Mouse (Mus musculus): ENCODE data around the gene Gm7137.
"Not testable (repeated sequence)": the region's sequence is repeated elsewhere in the genome, so short reads cannot be mapped to it uniquely, and the experiment has no call there.

Gene Gm7137

GRCm38 (mm10) chr10:77787876-77788275 lies at the start of gene Gm7137:
Gene Gm7137, minus strand, starts transcription at chr10:77788200.
- not testable (repeated sequence) for DNase-seq (ENCODE audit: low spot score)

- DNase-seq (ENCODE audit: low spot score): no peak
These were observed 47.6 kb upstream of the Gm7137 start, which contains the start of gene Krtap10-10 for GRCm38 (mm10) chr10:77835647-77836046. Gene Krtap10-10, plus strand, starts transcription at chr10:77835947.

GRCm38 (mm10) chr10:77826951-77827350 lies 39.0 kb upstream of the Gm7137 start, which contains the start of gene Krtap10-4:
Gene Krtap10-4, minus strand, starts transcription at chr10:77827095.
- DNase-seq (ENCODE audit: low spot score): no peak

DNA sequence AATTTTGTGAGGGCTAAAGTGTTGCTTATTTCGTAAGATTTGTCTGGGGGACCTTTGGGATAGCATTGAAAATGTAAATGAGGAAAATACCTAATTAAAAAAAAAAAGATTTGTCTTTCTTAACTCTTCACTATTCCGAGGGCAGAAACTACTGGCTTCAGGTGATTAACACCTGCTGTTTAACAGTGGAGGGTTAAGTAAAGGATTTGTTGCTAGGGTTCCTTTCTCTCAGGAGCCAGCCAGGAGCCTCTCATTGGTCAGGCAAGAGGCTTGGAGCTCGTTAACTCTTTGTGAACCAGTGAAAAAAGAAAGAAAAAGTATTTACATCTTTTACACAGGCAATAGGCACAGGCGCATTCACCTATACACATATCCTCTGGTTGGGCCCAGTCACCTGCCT lies 31.2 kb upstream of the Gm7137 start:
- DNase-seq (ENCODE audit: low spot score): no peak

GRCm38 (mm10) chr10:77818523-77818922 lies 30.5 kb upstream of the Gm7137 start:
- DNase-seq (ENCODE audit: low spot score): no peak

DNA sequence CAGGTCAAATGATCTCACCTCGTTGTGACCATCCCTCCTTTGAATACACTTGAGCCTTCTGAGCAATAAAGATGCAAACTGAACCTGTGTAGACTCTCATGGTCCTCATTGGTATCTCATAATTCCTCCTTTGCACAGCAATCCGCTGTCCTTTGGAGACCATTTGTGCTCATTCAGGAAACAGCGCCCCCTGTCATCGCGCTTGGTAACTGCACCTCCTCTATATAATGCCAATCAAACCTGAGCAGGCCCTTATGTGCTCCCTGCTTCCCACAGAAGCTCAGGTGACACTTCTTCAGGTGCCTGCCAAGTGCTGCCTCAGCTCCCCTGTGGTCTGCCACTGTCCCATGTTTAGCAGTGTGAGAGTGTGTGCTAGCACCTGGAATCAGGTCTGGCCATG lies 27.5 kb upstream of the Gm7137 start:
- no peak for DNase-seq (ENCODE audit: low spot score)

DNA sequence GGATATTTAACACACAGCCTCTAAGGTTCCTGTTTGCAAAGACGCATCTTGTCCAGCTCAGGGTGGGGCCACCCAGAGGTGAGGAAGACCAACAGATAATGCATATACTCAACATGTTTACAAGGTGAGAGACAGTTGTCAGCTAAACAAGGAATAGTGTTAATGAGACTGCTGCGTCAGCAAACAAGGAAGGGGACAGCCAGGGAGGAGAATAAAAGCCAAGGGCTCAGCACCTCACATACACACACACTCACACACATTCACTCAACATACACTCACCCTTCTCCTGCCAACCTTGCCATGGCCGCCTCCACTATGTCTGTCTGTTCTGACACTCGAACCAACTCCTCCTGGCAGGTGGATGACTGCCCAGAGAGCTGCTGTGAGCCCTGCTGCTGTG lies 26.4 kb upstream of the Gm7137 start, which contains the start of gene Gm2696:
Gm2696 (plus strand) TSS at position 301 of the 400 bp plus-strand sequence.
- DNase-seq (ENCODE audit: low spot score): no peak

GRCm38 (mm10) chr10:77811743-77812142 lies 23.7 kb upstream of the Gm7137 start, which contains the start of gene Gm9507:
Gene Gm9507, minus strand, starts transcription at chr10:77811843.
- DNase-seq (ENCODE audit: low spot score): no peak

DNA sequence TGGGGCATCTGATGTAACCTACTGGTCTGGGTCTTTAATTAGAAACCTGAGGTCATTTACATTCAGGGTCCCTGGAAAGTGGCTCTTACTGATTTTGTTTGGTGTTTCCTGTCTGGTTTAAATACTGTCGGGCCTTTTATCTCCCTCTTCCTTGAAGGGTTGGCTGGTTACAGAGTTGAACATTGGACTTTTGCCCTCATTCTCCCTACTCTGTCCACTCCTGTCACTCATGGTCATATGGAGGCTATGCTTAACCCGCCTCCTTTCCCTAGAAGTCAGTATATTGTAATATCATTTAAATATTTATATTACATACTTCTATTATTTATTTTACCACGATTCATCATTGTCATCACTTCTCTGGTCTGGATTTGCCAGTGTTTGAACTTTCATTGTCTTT lies 16.1 kb upstream of the Gm7137 start:
- no peak for DNase-seq (ENCODE audit: low spot score)

- DNase-seq (ENCODE audit: low spot score): no peak
These were observed 11.0 kb upstream of the Gm7137 start, which contains the start of gene Gm19668 for GRCm38 (mm10) chr10:77798921-77799508. Gene Gm19668, minus strand, starts transcription at chr10:77799133.

DNA sequence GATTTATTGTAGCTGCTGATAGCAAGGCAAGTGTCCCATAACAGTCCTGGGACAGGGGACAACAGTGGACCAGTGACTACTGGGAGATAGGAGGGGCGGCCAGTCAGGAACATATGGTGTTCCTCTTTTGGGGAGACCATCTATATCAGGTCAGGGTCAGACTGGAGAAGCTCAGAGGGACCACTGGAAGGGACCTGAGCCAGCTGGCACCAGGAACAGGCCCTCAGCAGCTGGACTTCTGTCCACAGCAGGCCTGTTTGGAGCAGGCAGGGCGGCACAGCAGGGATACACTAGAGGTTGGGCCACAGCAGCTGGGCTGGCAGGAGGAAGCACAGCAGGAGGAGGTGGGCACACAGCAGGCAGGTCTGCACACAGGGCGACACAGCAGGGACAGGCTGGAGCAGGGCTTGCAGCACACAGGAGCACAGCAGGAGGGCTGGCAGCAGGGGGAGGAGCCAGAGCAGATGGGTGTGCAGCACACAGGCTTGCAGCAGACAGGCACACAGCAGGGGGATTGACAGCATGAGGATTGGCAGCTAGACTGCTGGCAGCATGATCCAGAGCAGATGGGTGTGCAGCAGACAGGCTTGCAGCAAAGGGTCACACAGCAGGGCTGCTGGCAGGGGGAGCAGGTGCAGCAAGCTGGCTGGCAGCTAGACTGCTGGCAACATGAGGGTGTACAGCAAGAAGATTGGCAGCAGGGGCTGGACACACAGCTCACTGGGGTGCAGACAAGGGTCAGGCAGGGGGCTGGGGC lies 10.3 kb upstream of the Gm7137 start:
- DNase-seq (ENCODE audit: low spot score): not testable (repeated sequence)

GRCm38 (mm10) chr10:77797677-77798076 lies 9.7 kb upstream of the Gm7137 start:
- DNase-seq (ENCODE audit: low spot score): no peak

GRCm38 (mm10) chr10:77794976-77795375 lies 7.0 kb upstream of the Gm7137 start, which contains the start of gene Gm9639:
Gene Gm9639, minus strand, starts transcription at chr10:77795076.
- DNase-seq (ENCODE audit: low spot score): no peak

- DNase-seq (ENCODE audit: low spot score): no peak
These were observed 621 bp upstream of the Gm7137 start for GRCm38 (mm10) chr10:77788621-77789020.

- not testable (repeated sequence) for DNase-seq (ENCODE audit: low spot score)
These were observed 4.6 kb downstream of the Gm7137 start for GRCm38 (mm10) chr10:77783396-77783795.

DNA sequence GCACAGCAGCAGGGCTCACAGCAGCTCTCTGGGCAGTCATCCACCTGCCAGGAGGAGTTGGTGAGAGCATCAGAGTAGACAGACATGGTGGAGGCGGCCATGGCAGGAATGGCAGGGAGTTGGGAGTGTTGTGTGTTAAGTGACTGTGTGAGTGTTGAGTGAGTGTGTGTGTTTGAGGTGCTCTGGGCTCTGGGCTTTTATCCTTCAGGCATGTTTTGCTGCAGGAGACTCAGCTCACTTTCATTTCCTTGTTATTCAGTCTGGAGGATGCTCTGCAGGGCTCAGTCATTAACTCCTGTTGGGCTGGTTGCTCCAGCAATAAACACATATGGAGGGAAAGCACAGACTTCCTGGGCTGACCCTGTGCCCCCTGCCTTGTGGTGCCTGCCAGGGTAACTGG lies 5.6 kb downstream of the Gm7137 start, which contains the start of gene Gm3250:
Gm3250 (minus strand) TSS at position 101 of the 400 bp plus-strand sequence.
- DNase-seq (ENCODE audit: low spot score): not testable (repeated sequence)

GRCm38 (mm10) chr10:77776844-77777243 lies 11.2 kb downstream of the Gm7137 start, which contains the start of gene Gm7138:
Gene Gm7138, minus strand, starts transcription at chr10:77776944.
- not testable (repeated sequence) for DNase-seq (ENCODE audit: low spot score)

DNA sequence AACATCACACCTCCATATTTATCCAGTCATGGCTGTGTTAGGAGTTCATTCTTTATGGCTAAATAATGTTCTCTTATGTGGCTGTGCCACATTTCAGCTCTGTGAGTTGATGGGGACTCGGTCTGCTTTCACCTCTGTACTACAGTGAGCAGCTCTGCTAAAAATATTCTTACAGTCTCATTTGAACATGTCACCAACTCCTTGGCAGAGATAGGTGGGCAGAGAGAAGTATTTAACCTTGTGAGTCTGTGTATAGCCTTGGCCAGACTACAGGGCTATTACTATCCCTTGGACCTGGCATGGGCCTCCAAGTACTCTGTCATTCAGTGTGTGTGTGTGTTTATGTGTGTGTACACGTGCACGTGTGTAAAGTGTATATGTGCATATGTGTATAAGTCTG lies 15.9 kb downstream of the Gm7137 start:
- not testable (repeated sequence) for DNase-seq (ENCODE audit: low spot score)

DNA sequence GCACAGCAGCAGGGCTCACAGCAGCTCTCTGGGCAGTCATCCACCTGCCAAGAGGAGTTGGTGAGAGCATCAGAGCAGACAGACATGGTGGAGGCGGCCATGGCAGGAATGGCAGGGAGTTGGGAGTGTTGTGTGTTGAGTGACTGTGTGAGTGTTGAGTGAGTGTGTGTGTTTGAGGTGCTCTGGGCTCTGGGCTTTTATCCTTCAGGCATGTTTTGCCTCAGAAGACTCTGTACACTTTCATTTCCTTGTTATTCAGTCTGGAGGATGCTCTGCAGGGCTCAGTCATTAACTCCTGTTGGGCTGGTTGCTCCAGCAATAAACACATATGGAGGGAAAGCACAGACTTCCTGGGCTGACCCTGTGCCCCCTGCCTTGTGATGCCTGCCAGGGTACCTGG lies 16.8 kb downstream of the Gm7137 start, which contains the start of gene Gm3238:
Gm3238 (minus strand) TSS at position 101 of the 400 bp plus-strand sequence.
- DNase-seq (ENCODE audit: low spot score): not testable (repeated sequence)

GRCm38 (mm10) chr10:77769727-77770126 lies 18.3 kb downstream of the Gm7137 start:
- DNase-seq (ENCODE audit: low spot score): no peak

DNA sequence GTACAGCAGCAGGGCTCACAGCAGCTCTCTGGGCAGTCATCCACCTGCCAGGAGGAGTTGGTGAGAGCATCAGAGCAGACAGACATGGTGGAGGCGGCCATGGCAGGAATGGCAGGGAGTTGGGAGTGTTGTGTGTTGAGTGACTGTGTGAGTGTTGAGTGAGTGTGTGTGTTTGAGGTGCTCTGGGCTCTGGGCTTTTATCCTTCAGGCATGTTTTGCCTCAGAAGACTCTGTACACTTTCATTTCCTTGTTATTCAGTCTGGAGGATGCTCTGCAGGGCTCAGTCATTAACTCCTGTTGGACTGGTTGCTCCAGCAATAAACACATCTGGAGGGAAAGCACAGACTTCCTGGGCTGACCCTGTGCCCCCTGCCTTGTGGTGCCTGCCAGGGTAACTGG lies 28.4 kb downstream of the Gm7137 start, which contains the start of gene Gm3233:
Gm3233 (minus strand) TSS at position 101 of the 400 bp plus-strand sequence.
- not testable (repeated sequence) for DNase-seq (ENCODE audit: low spot score)

DNA sequence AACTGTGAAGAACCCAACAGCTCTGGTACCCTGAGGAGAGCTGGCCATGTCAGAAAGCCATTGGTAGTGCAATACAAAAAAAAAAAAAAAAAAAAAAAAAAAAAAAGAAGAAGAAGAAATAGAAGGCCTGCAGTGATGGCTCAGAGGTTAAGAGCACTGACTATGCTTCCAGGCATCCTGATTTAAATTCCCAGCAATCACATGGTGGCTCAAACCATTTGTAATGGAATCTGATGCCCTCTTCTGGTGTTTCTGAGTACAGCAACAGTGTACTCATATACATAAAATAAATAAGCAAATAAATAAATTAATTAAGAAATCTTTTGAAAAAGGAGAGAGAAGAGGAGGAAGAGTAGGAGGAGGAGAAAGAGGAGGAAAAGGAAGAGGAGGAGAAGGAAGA lies 34.6 kb downstream of the Gm7137 start:
- DNase-seq (ENCODE audit: low spot score): no peak

DNA sequence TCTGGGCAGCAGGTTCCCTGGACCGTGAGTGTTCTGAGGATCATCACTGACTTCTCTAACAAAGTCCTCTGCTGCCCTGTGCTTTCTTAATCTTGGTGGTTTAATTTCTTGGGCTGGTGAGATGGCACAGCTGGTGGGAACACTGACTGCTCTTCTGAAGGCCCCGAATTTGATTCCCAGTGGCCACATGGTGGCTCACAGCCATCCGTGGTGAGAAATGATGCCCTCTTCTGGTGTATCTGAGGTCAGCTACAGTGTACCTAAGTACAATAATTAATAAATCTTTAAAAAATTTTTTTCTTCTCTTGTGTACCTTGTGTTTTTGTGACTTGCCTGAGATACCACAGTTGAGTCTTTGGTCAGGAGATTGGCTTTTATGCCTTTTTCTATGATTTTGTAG lies 35.7 kb downstream of the Gm7137 start:
- not testable (repeated sequence) for DNase-seq (ENCODE audit: low spot score)
